Mouse (Mus musculus) brain, embryonic 14.5 days (tissue): ENCODE measurements at regions not wholly inside any gene's neighbourhood (a gene's known extent, or its start where the extent isn't known, plus 50 kb on each side); places are given as distances from the start of the nearest gene placed in this dataset.

Source experiments
- CTCF ChIP-seq: fragments of 200-500 bp; IDR thresholded peaks from 2 replicates; pipeline ENCODE4 v1.5.1; 2012; ENCODE audit warnings: inconsistent platforms, mild to moderate bottlenecking, moderate library complexity, borderline replicate concordance; ENCODE audit not compliant: insufficient read depth, insufficient read length; ENCODE audit errors: extremely low read depth
- POLR2A ChIP-seq: fragments of 200-500 bp; IDR thresholded peaks from 2 replicates; pipeline ENCODE4 v1.6.1; 2012; ENCODE audit warnings: mild to moderate bottlenecking, inconsistent platforms, borderline replicate concordance; ENCODE audit not compliant: poor library complexity, insufficient read depth, insufficient read length, severe bottlenecking; ENCODE audit errors: extremely low read depth

DNA sequence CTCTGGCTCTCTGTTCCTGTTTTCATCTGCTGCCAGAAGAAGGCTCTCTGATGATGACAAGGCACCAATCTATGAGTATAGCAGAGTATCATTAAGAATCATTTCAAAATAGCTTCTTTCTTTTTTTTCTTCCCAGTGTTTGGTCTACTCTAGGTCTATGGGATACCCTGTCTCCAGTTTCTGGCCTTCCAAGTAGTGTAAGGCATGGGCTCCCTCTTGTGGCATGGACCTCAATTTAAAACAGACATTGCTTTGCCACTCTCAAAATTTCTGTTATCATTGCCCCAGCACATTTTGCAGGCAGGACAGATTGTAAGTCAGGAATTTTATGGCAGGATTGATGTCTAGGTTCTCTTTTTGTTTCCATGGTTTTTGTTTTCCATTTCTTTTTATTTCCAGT, 522.9 kb upstream of the Sorcs1 start:
- peak; percentile 51; the same call in 1 of the 2 replicates for TF ChIP-seq CTCF
- no peak for TF ChIP-seq POLR2A
